Mouse (Mus musculus) kidney, postnatal 4 days (tissue): Measurements from ENCODE around the gene Lig4.

Source experiments
- DNase-seq, 2 experiments: peaks; one replicate each; pipeline ENCODE4 v3.0.0; 2021; ENCODE audit warnings: mixed read lengths in 2 of 2

Lig4 gene

GRCm38 (mm10) chr8:9977573-9978314 is at the start of gene Lig4, which contains the start of gene Abhd13:
Gene Lig4 (minus strand): TSS chr8:9977686.
Gene Abhd13 (plus strand): TSS chr8:9977707.
- peak; percentile 98 to 99 for DNase-seq

GRCm38 (mm10) chr8:10017231-10017630 is 39.7 kb upstream of the Lig4 start:
- DNase-seq, result peak in 1 of 2 experiments; percentile 31

- no peak for DNase-seq
Measured at GRCm38 (mm10) chr8:10016252-10016651, 38.8 kb upstream of the Lig4 start.

DNA sequence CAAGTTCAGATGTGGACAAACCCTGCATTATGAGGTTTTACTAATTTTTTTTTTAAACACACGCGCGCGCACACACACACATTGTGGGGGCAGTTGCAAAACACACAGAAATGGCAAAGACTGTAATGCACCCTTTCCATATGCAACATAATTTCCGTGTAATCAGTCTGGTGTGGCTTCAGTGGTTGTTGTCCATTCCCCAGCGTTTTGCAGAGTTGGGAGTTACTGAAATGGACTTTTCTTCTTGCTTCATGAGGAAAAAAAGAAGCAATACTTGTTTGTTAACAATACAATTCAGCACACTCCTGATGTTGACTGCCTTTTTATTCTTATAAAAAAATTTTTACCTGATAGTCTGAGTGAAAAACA is 30.2 kb upstream of the Lig4 start:
- DNase-seq, result no peak

GRCm38 (mm10) chr8:10006986-10007659 is 29.6 kb upstream of the Lig4 start:
- DNase-seq, result peak; percentile 64 to 70

- peak; percentile 61 to 73 for DNase-seq
Measured at GRCm38 (mm10) chr8:10006156-10006985, 28.9 kb upstream of the Lig4 start, which contains the start of gene Tnfsf13b. Gene Tnfsf13b (plus strand): TSS chr8:10006467.

DNA sequence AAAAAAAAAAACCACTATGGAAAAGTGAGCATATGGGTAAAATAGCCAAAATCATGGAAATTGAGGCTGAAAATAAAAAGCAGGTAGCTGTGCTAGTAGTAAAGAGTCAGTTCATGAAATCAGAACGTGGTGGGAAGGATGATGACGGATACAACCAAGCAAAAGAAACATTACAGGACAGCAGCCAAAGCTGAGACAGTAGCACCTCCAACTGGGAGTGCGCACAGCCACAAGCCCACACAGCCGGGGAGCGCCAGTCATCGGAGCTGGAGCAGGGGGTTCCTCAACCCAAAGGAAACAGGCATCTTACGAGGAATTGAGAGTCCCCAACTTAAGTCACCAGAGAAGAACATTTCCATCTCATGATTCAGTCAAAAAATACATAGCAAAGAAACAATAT is 26.6 kb upstream of the Lig4 start:
- DNase-seq, result no peak

- no peak for DNase-seq
Measured at GRCm38 (mm10) chr8:9980188-9980587, 2.7 kb upstream of the Lig4 start.

DNA sequence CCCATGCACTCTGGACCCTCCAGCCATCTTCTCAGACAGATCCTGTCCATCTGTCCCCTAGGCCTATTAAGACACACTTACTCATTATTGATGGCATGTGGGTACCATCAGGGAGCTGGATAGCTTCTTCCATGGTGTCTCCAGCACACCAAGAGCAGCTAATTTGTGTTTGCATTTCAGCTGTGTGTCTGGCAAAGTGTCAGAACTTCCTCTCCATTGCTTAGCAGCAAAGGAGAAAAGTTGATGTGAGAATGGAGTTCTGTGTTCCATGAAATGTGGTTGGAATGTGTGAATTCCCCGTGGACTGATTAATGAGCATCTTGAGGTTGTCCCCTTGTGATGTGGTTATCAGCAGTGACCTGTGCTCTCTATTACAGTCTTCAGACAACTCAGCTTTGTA is 2.3 kb upstream of the Lig4 start:
- no peak for DNase-seq

DNA sequence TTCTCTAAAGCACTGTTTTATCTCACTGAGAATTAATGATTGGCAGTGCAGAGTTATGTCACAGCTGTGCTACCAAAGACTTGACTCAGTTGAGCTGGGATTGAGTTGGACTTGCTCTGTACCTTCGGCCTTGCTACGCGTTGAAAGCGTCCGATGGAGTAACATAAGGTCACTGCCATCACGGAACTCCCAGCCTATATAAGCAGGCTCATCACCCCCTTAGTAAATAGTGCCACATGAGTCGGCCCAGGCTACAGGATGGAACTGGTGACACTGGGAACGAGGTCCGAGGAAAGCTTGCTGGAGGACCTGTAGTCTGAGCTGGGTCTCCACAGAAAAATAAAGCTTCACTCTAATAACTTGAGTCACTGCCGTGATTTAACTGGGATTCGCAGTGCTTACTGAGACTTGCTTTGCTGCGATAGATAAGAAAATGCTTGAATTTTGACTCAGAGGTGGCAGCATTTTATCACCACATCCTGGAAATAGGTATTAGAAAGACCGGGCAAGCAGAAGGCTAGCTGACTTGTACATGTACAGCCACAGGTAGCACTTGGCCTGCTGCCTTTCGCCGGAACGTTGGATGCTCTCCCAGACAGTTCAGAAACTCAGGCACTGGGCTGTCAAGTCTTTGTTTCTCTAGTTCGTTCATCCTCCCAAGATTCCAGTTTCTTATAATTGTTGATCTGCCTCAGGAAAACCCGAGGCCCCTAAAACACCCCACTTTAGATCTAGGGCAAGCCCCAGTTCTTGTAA is 1.2 kb upstream of the Lig4 start:
- DNase-seq, result peak in 1 of 2 experiments; percentile 18

DNA sequence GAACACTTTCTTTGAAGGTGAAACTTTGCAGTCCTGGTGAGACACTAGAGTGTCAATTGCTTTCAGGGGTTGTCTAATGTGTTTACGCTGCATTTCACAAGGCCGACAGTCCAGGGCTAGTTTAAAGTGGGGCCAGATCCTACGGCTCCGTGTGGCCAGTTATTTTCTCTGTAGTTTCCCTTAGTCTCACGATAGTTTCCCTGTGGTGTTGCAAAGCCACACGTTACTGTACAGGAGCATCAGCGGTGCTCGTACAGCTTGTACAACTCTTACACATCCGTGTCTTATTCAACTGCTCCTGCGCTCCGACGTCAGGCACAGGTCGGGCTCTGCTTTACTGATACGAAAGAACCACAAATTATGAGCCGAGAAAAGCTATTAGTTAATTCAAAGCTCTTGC is 470 bp downstream of the Lig4 start:
- peak; percentile 9 to 35 for DNase-seq

GRCm38 (mm10) chr8:9975898-9976611 is 1.4 kb downstream of the Lig4 start:
- DNase-seq, result peak; percentile 98 to 99

GRCm38 (mm10) chr8:9975276-9975675 is 2.2 kb downstream of the Lig4 start:
- DNase-seq, result no peak

- DNase-seq, result no peak
Measured at GRCm38 (mm10) chr8:9971866-9972265, 5.6 kb downstream of the Lig4 start.

- DNase-seq, result no peak
Measured at GRCm38 (mm10) chr8:9959919-9960318, 17.6 kb downstream of the Lig4 start.

- DNase-seq, result no peak
Measured at GRCm38 (mm10) chr8:9958338-9958737, 19.1 kb downstream of the Lig4 start.

GRCm38 (mm10) chr8:9949134-9949890 is 28.2 kb downstream of the Lig4 start:
- no peak for DNase-seq

- no peak for DNase-seq
Measured at GRCm38 (mm10) chr8:9935574-9935973, 41.9 kb downstream of the Lig4 start.

DNA sequence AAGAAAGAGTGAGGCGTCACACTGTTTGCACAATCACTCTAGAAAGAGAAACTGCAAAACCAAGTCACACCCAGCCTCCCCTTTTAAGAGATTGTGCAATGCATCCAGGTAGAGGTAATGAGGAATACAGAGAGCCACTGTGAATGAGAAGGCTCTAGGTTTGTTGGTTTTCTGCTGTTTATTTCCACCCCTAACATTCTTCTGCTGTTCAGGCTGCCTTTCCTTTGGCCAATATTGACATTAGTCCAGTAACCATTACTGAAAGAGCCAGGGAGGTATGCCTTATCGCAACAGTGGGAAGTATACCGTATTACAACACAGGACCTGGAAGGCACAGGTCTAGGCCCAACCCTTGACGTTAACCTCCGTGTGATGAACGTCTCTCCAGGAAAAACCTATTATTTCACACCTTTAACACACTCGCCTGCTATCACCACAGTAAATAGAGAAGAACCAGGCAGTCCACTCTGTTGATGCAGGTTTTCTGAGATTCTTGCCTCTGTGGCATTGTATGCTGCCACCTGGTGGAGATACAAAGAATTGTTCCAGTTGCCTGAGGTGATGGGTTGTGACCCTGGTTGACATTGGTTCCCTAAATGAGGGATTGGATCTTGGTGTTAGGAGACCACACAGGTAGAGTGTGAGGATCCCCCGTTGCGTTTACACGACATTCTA is 42.5 kb downstream of the Lig4 start:
- DNase-seq, result peak; percentile 49 to 51

GRCm38 (mm10) chr8:9932711-9933110 is 44.8 kb downstream of the Lig4 start:
- DNase-seq, result no peak
